Mouse (Mus musculus) heart, adult 2 months (tissue): ENCODE results near the gene Ap5z1.

Experiments
- CTCF ChIP-seq: fragments of 200-600 bp; IDR thresholded peaks from 2 replicates; pipeline ENCODE4 v1.8.1; 2022; ENCODE audit warnings: antibody characterized with exemption, mild to moderate bottlenecking, moderate library complexity
- EP300 ChIP-seq: fragments of 200-500 bp; IDR thresholded peaks from 2 replicates; pipeline ENCODE4 v1.6.1; 2011; ENCODE audit warnings: low read depth, low read length, control low read depth; ENCODE audit not compliant: insufficient read depth
- POLR2A ChIP-seq: fragments of 200-500 bp; IDR thresholded peaks from 2 replicates; pipeline ENCODE4 v1.6.1; 2011; ENCODE audit warnings: mild to moderate bottlenecking, low read depth, low read length, control low read depth; ENCODE audit not compliant: insufficient read depth

- TF ChIP-seq CTCF (no peak), POLR2A (no peak), EP300 (no peak)
Measured at GRCm38 (mm10) chr5:142473696-142474095, 10.0 kb downstream of the Ap5z1 start.
